Mouse (Mus musculus) frontal cortex, postnatal 10 days (tissue): ENCODE data around the gene Ttc16.

Experiments used
- DNase-seq, 2 experiments: peaks; one replicate each; pipeline ENCODE4 v3.0.0; 2022; ENCODE audit warnings: low spot score in 2 of 2, mixed read lengths in 1 of 2

The Ttc16 gene

GRCm38 (mm10) chr2:32718761-32719160 lies 56.7 kb downstream of the Ttc16 start:
- peak in 1 of 2 experiments; percentile 50 for DNase-seq

DNA sequence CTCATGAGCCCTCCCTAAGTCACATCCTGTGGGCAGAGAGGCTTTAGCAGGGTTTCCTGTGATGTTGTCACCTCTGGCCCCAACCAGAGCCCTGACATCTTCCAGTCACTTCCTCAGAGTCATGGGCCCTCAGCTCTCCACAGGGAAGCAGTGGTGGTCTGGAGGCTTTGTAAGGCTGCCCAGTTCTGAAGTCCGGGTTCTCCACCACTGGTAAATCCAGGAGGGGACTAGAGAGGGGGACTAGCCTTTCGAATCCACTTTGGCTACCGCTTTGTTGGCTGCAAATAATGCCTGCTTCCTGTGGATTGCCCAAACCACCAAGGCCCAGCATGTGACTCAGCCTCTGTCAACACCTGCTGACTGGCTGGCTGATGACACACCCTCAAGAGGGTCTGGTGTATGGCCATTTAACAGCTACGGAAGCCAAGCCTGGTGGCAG lies 60.4 kb downstream of the Ttc16 start:
- DNase-seq: no peak

DNA sequence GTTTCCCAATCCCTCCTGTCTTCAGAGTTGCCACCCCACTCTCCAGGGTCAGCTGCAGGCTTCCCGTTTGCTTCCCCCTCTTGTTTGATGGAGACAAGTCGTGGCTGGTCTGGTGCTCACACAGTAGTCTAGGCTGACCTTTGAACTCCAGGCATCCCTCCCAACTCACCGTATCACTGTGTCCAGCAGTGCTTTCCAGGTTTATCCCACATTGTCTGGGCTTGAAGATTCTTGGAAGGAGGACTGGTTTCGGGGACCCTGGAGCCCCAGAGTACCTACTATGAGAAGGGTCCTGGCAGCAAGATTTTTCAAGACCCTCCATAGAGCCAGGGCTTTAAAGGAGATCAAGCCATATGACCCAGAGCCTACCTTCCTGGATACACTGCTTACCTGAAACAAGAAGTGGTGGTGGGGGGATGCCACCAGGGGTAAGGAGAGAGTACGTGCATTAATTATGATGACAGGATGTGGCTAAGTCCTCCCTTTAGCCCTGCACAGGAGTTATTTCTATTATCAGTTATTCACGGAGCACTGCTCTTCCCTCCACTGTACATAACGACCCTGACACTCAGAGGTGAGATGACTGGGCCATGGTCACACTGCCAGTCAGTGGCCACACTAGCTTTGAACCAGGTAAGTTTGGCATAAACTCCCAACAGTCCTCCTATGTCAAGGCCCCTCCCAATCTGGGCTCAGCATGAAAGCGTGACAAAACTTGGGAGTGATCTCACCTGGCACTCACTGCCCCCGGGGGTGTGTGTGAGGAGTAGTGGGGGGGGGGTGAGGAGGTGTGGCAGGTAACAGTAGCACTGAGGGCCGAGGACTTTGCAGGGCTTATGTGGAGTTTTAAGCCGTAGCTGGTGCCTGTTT lies 61.1 kb downstream of the Ttc16 start:
- no peak for DNase-seq

- DNase-seq: peak; percentile 86 to 89
Measured at GRCm38 (mm10) chr2:32712934-32713817, 62.3 kb downstream of the Ttc16 start, which contains the start of gene Cdk9. Gene Cdk9 (minus strand): TSS chr2:32713076.

DNA sequence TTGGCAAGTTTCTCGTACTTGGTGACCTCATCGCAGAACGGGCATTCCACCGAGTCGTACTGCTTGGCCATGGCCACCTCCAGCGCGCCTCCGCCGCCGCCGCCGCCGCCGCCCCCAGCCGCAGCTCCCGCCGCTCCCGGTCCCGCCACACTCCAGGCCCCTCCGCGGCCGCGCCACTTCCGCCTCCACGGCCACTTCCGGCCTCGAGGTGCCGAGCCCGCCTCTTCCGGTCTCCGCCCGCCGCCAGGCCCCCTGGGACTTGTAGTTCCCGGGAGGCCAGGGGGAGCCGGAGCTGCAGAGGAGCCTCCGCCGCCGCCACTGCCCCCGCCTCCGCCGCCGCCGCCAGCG lies 62.9 kb downstream of the Ttc16 start:
- peak; percentile 89 to 93 for DNase-seq

DNA sequence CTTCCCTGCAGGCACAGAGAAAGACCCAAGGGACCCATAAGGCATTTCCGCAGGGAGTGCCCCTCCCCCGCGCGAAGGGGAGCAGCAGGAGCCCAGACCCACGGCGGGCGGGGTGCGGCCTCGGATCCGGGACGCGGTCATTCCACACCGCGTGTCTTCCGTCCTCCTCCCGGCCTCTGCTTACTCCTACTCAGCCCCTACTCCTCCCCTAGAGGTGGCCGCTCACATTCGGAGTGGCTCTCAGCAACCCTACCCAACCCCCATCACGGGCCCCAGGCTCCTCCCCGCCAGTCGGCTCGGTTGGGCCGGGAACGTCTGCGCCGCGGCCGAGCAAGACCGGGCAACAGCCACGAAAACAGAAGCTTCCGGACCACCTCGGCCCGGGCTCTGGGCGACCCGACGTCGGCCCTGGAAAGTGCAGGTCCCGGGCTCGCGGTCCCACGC lies 63.3 kb downstream of the Ttc16 start:
- DNase-seq: peak; percentile 64 to 66

DNA sequence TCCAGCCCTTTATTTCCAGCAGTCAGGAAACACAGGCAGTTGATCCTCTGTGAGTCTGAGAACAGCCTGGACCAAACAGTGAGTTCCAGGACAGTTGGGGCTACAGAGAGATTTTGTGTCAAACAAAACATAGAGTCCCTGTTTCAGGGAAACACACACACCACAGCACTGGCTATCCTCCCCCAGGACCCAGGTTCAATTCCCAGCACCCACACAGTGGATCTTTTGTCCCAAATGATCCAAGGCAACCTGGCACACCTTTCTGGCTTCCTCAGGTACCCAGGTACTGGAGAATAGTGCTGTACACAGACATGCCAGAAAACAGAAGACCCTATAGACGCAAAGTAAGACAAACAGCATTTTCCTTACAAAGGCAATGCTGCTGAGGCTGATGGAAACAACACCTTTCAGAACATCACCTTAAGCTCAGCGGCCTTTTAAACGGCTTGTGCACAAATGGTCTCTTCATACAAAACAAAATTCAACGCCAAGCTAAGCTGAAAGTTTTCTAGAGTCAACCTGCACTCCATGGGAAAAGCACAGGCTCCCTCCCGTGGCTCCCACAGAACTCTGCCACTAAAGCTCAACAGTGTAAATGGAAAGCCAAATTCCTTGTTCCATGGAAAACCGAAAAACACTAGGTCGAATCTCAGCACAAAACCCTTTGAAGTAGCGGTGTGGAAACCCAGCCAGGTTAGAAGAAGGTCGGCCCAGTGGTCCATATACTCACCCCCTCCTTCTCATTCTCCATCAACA lies 64.0 kb downstream of the Ttc16 start:
- DNase-seq: no peak

GRCm38 (mm10) chr2:32710425-32710824 lies 65.0 kb downstream of the Ttc16 start:
- DNase-seq: no peak

DNA sequence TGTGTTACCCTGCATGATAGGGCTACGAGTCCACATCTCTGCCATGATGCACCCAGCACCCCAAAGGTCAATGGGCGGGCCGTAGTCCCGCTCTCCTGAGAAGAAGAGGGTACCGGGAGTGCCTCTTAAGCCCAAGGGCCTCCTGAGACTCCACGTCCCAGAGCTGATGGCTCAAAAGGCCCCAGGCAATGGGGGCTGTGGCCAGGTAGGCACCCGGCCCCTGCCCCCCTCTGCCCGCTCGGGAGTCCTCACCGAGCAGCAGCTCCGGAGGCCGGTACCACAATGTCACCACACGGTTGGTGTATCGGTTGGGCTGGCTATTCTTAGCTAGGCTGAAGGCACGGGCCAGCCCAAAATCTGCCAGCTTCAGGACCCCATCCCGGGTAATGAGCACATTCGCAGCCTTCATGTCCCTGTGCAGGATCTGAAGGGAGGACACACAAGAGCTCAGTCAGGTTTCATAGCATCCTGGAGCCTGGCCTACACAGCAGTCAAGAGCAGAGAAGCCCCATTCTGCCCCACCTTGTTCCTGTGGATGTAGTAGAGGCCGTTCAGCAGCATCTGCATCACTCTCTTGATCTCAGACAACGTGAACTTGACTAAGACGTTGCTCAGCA lies 65.8 kb downstream of the Ttc16 start:
- no peak for DNase-seq

- no peak for DNase-seq
Measured at GRCm38 (mm10) chr2:32708643-32709042, 66.8 kb downstream of the Ttc16 start.
